Comparison of ENCODE assay signal across 21 mouse cellular contexts in the genomic region with DNA sequence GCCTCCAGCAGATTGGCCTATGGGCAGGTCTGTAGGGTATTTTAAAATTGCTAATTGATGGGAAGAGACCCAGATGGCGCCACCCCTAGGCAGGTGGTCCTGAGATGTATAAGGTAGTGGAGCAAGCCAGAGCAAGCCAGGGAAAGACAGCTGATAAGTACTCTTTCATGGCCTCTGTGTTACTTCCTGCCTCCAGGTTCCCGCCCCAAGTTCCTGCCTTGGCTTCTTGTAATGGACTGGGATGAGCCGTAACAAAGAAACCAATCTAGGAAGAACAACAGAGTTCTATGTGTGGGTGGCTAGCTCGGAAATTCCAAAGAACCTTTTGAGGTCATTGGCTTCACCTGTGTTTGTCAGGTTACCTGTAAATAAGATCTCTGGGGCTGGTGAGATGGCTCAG.
"Had no signal": no experiment of that assay in that cellular context is flagged by ENCODE, and none has a peak within 500 bp of the region (broad histone marks: within the 10 kb centered on the region; RNA-seq: fewer than 3 reads in every experiment).

No protein-coding gene starts in this region.

- DNase-seq: liver, postnatal 0 days; lung, adult 2 months; lung, postnatal 14 days; lung, postnatal 36 days; retina, postnatal 1 day; right cerebral cortex, adult 18-20 months; right cerebral cortex, postnatal 25 days; right cerebral cortex, postnatal 4 days; thymus, adult 2 months; thymus, postnatal 25 days; thymus, postnatal 4 days had no signal

- H3K4me3 ChIP-seq: lung, embryonic 15.5 days; megakaryocyte, embryonic 14.5 days; midbrain, embryonic 13.5 days; midbrain, embryonic 15.5 days; neural tube, embryonic 12.5 days; stomach, embryonic 15.5 days had no signal

- H3K4me1 ChIP-seq: megakaryocyte, embryonic 14.5 days; stomach, embryonic 15.5 days had no signal

- H3K27me3 ChIP-seq: lung, embryonic 15.5 days; midbrain, embryonic 13.5 days; midbrain, embryonic 15.5 days; neural tube, embryonic 12.5 days; stomach, embryonic 15.5 days had no signal

- H3K27ac ChIP-seq: lung, embryonic 15.5 days; macrophage; midbrain, embryonic 13.5 days; midbrain, embryonic 15.5 days; neural tube, embryonic 12.5 days; stomach, embryonic 15.5 days; stomach, postnatal 0 days had no signal

- H3K36me3 ChIP-seq: lung, embryonic 15.5 days; midbrain, embryonic 13.5 days; midbrain, embryonic 15.5 days; neural tube, embryonic 12.5 days; stomach, embryonic 15.5 days had no signal

- H3K9ac ChIP-seq: liver, postnatal 0 days; lung, embryonic 15.5 days; midbrain, embryonic 13.5 days; midbrain, embryonic 15.5 days; neural tube, embryonic 12.5 days; stomach, embryonic 15.5 days had no signal

- ATAC-seq: liver, postnatal 0 days; lung, postnatal 0 days; midbrain, embryonic 13.5 days; midbrain, embryonic 15.5 days had no signal

- H3K9me3 ChIP-seq: lung, embryonic 15.5 days; megakaryocyte, embryonic 14.5 days; midbrain, embryonic 13.5 days; midbrain, embryonic 15.5 days; neural tube, embryonic 12.5 days; stomach, embryonic 15.5 days had no signal

- H3K4me2 ChIP-seq: lung, embryonic 15.5 days; midbrain, embryonic 11.5 days; midbrain, embryonic 13.5 days; midbrain, embryonic 15.5 days; neural tube, embryonic 12.5 days; stomach, embryonic 15.5 days had no signal
